Mouse (Mus musculus): ENCODE measurements at regions not wholly inside any gene's neighbourhood (a gene's known extent, or its start where the extent isn't known, plus 50 kb on each side); places are given as distances from the start of the nearest gene placed in this dataset.

GRCm38 (mm10) chr7:118042914-118043313, 73.1 kb downstream of the Rps15a start:
- DNase-seq (ENCODE audit: low spot score) (no peak), ATAC-seq (ENCODE audit: low FRiP score) (no peak)
- Histone ChIP-seq H3K27me3 (ENCODE audit: insufficient read depth, low read length) (0 out of 2 replicates have a peak, but pooled peaks cover 3% of the 10 kb centered on the region), H3K27ac (ENCODE audit: low read depth, low read length) (no peak overlapping the region), H3K9me3 (ENCODE audit: low read length) (no peaks in the 10 kb centered on the region), H3K4me1 (ENCODE audit: insufficient read depth, low read length) (no peaks in the 10 kb centered on the region), H3K36me3 (ENCODE audit: insufficient read depth, low read length) (no peaks in the 10 kb centered on the region), H3K4me2 (ENCODE audit: low read depth, low read length, poor library complexity, severe bottlenecking) (no peak overlapping the region), H3K4me3 (ENCODE audit: low read depth, low read length) (no peak overlapping the region), H3K9ac (replicated peaks; ENCODE audit: low read length, poor library complexity, severe bottlenecking) (no peak overlapping the region)
- no peak for TF ChIP-seq CTCF (IDR thresholded peaks at IDR 0.05)
- WGBS: 64% methylated on average over 10 of the region's 10 CpGs

- Histone ChIP-seq H3K4me3 (ENCODE audit: low read depth, low read length) (no peak overlapping the region), H3K4me1 (ENCODE audit: insufficient read depth, low read length) (no peaks in the 10 kb centered on the region), H3K9me3 (ENCODE audit: low read length) (no peaks in the 10 kb centered on the region), H3K36me3 (ENCODE audit: insufficient read depth, low read length) (no peaks in the 10 kb centered on the region), H3K27me3 (ENCODE audit: insufficient read depth, low read length) (0 out of 2 replicates have a peak, but pooled peaks cover 3% of the 10 kb centered on the region), H3K4me2 (ENCODE audit: low read depth, low read length, poor library complexity, severe bottlenecking) (no peak overlapping the region), H3K9ac (replicated peaks; ENCODE audit: low read length, poor library complexity, severe bottlenecking) (no peak overlapping the region), H3K27ac (ENCODE audit: low read depth, low read length) (no peak overlapping the region)
- no peak for ATAC-seq (ENCODE audit: low FRiP score)
- no peak for DNase-seq (ENCODE audit: low spot score)
- 88% methylated on average over 4 of the region's 4 CpGs for WGBS
- TF ChIP-seq CTCF (IDR thresholded peaks at IDR 0.05): no peak
Observed at GRCm38 (mm10) chr7:118039862-118040261, 76.1 kb downstream of the Rps15a start.

GRCm38 (mm10) chr7:118037062-118037461, 78.9 kb downstream of the Rps15a start:
- Histone ChIP-seq H3K36me3 (ENCODE audit: insufficient read depth, low read length) (no peaks in the 10 kb centered on the region), H3K9ac (replicated peaks; ENCODE audit: low read length, poor library complexity, severe bottlenecking) (no peak overlapping the region), H3K27me3 (ENCODE audit: insufficient read depth, low read length) (no peaks in the 10 kb centered on the region), H3K4me3 (ENCODE audit: low read depth, low read length) (no peak overlapping the region), H3K27ac (ENCODE audit: low read depth, low read length) (no peak overlapping the region), H3K4me1 (ENCODE audit: insufficient read depth, low read length) (no peaks in the 10 kb centered on the region), H3K4me2 (ENCODE audit: low read depth, low read length, poor library complexity, severe bottlenecking) (no peak overlapping the region), H3K9me3 (ENCODE audit: low read length) (no peaks in the 10 kb centered on the region)
- 69% methylated on average over 3 of the region's 3 CpGs for WGBS
- no peak for ATAC-seq (ENCODE audit: low FRiP score)
- DNase-seq (ENCODE audit: low spot score): no peak
- no peak for TF ChIP-seq CTCF (IDR thresholded peaks at IDR 0.05)

DNA sequence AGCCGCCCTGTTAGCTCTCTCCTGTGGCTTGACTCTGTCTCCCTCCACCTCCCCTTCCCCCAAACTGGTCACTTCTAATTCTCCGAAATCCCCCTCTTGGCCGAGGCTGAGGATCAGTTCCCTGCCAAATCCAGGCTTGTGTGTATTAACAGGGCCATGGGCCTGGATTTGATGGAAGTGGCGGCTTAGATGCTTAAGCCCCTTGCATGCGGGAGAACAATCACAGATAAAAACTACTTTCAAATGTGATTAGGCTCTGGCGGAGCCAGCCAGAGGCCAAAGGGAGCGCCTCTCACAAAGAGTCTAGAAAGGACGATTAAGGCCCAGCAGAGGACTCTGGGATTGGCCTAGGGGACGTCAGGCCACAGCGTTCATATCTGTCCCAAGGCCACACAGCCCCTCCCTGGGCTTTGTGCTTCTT, 89.9 kb downstream of the Rps15a start:
- Histone ChIP-seq H3K9me3 (ENCODE audit: low read length) (no peaks in the 10 kb centered on the region), H3K4me1 (ENCODE audit: insufficient read depth, low read length) (peaks cover 3% of the 10 kb centered on the region; the same call in 1 of the 2 replicates), H3K9ac (replicated peaks; ENCODE audit: low read length, poor library complexity, severe bottlenecking) (no peak overlapping the region), H3K27me3 (ENCODE audit: insufficient read depth, low read length) (no peaks in the 10 kb centered on the region), H3K27ac (ENCODE audit: low read depth, low read length) (no peak overlapping the region), H3K4me2 (ENCODE audit: low read depth, low read length, poor library complexity, severe bottlenecking) (no peak overlapping the region), H3K4me3 (ENCODE audit: low read depth, low read length) (no peak overlapping the region), H3K36me3 (ENCODE audit: insufficient read depth, low read length) (no peaks in the 10 kb centered on the region)
- ATAC-seq (ENCODE audit: low FRiP score): peak; percentile 69; the same call in 1 of the 2 replicates
- WGBS: 12% methylated on average over 10 of the region's 10 CpGs
- peak; percentile 66 for DNase-seq (ENCODE audit: low spot score)
- no peak for TF ChIP-seq CTCF (IDR thresholded peaks at IDR 0.05)

- ATAC-seq (ENCODE audit: low FRiP score) (no peak), DNase-seq (ENCODE audit: low spot score) (peak; percentile 30)
- no peak overlapping the region for H3K4me3 ChIP-seq (ENCODE audit: low read depth, low read length)
- H3K9me3 ChIP-seq (ENCODE audit: low read length): no peaks in the 10 kb centered on the region
- H3K4me2 ChIP-seq (ENCODE audit: low read depth, low read length, poor library complexity, severe bottlenecking): no peak overlapping the region
- no peak overlapping the region for H3K27ac ChIP-seq (ENCODE audit: low read depth, low read length)
- no peaks in the 10 kb centered on the region for H3K36me3 ChIP-seq (ENCODE audit: insufficient read depth, low read length)
- H3K27me3 ChIP-seq (ENCODE audit: insufficient read depth, low read length): no peaks in the 10 kb centered on the region
- no peak overlapping the region for H3K9ac ChIP-seq (replicated peaks; ENCODE audit: low read length, poor library complexity, severe bottlenecking)
- WGBS: 50% methylated on average over 7 of the region's 7 CpGs
- TF ChIP-seq CTCF (IDR thresholded peaks at IDR 0.05): no peak
- H3K4me1 ChIP-seq (ENCODE audit: insufficient read depth, low read length): no peaks in the 10 kb centered on the region
Observed at GRCm38 (mm10) chr7:118004620-118005019, 111.4 kb downstream of the Rps15a start.

- Histone ChIP-seq H3K9me3 (ENCODE audit: low read length) (no peaks in the 10 kb centered on the region), H3K4me2 (ENCODE audit: low read depth, low read length, poor library complexity, severe bottlenecking) (no peak overlapping the region), H3K36me3 (ENCODE audit: insufficient read depth, low read length) (no peaks in the 10 kb centered on the region), H3K27me3 (ENCODE audit: insufficient read depth, low read length) (no peaks in the 10 kb centered on the region), H3K4me3 (ENCODE audit: low read depth, low read length) (no peak overlapping the region), H3K9ac (replicated peaks; ENCODE audit: low read length, poor library complexity, severe bottlenecking) (no peak overlapping the region), H3K4me1 (ENCODE audit: insufficient read depth, low read length) (no peaks in the 10 kb centered on the region), H3K27ac (ENCODE audit: low read depth, low read length) (no peak overlapping the region)
- 77% methylated on average over 3 of the region's 3 CpGs for WGBS
- no peak for TF ChIP-seq CTCF (IDR thresholded peaks at IDR 0.05)
- no peak for ATAC-seq (ENCODE audit: low FRiP score)
- DNase-seq (ENCODE audit: low spot score): no peak
Observed at GRCm38 (mm10) chr7:118001881-118002280, 114.1 kb downstream of the Rps15a start.
